Mouse (Mus musculus) liver, adult 2 months (tissue): ENCODE measurements around the gene Fyb.

Source experiments
- CTCF ChIP-seq: fragments of 200-500 bp; IDR thresholded peaks from 2 replicates; pipeline ENCODE4 v1.5.1; 2011; ENCODE audit warnings: low read depth, low read length, control low read depth
- POLR2A ChIP-seq: fragments of 200-500 bp; IDR thresholded peaks from 2 replicates; pipeline ENCODE4 v1.6.1; 2011; ENCODE audit warnings: low read length, control low read depth; ENCODE audit not compliant: insufficient read depth; ENCODE audit errors: extremely low read depth

DNA sequence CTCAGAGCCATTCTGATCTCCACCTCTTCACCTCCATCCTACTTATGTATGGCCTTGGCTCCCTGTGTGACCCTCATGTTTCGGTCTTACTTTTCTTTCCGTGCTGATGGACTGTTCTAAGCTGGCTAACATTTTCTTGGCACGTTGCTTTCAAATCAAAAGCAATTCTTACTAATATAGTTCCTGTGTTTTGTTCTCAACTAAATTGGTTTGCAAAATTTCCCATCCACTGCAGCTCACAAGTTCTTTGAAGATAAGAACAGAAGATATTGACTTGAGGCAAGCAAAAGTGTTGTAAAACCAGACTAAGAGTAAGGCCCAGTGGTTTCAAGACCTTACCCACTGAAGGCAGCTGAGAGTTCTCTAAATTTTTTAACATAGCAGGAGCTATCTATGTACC, 90.2 kb downstream of the Fyb start:
- TF ChIP-seq CTCF (no peak), POLR2A (no peak)
